7 mouse cellular contexts compared by ENCODE assay signal in the genomic region with DNA sequence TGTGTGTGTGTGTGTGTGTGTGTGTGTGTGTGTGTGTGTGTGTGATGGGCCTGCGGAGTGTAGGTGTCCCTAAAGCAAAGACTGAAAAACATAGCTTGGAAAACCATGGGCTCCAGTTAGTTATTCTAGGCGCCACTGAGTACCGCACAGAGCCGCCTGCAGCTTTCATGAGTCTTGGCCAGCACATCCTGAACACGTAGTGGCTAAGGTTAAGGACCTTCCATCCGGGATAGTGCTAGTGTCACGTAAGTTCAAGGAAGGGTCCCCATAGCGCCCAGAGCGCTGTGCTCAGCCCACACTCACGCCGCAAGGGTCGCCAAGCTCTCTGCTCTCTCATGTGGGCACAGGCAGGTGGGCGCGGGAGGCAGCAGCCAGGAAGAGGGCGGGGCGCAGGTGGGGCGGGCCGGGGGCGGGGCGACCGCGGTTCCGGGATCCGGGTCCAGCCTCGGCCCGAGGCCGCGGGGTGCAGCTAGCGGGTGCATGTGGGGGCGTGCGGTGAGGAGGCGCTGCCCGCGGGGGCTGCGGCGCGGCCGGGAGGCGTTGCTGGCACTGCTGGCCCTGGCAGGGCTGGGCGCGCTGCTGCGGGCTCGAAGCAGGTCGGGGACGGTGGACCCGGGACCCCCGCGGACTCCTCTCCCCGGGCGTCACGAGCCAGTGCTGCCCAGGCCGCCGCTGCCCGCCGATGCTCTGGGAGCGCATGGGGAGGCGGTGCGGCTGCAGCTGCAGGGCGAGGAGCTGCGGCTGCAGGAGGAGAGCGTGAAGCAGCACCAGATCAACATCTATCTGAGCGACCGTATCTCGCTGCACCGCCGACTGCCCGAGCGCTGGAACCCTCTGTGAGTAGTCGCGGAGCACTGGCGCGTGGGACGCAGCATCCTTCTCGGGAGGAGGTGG. TPM values are rescaled to one million over a fixed set of nuclear protein-coding genes. Genes with fewer than 3 reads are reported as not detected.
DNase-seq lines count a peak whose midpoint lies in the region; ATAC-seq lines count a peak whose summit lies in the region.

Gene Galnt12, plus strand, starts transcription at position 417 of the 894 bp plus-strand sequence.

- no peaks in the 10 kb centered on the region for H3K36me3 ChIP-seq in heart, embryonic 16.5 days (ENCODE audit: control insufficient read depth, insufficient read depth)
- no peaks in the 10 kb centered on the region for H3K36me3 ChIP-seq in midbrain, embryonic 13.5 days
- no peaks in the 10 kb centered on the region for H3K36me3 ChIP-seq in stomach, embryonic 15.5 days

- peak; percentile 46 for ATAC-seq in common myeloid progenitor, adult 5-6 weeks (replicated peaks; ENCODE audit: low read depth, poor library complexity, severe bottlenecking)
- ATAC-seq in heart, embryonic 16.5 days (replicated peaks; ENCODE audit: extremely low read depth, insufficient read depth, low FRiP score), result peak; percentile 65
- ATAC-seq in midbrain, embryonic 13.5 days, result peak; percentile 79
- ATAC-seq in stomach, embryonic 15.5 days (ENCODE audit: insufficient read depth, low FRiP score, low read depth), result peak; percentile 70

- peak within 1 kb of the TSS; percentile 65 for H3K9ac ChIP-seq in heart, embryonic 16.5 days (ENCODE audit: low read length)
- H3K9ac ChIP-seq in midbrain, embryonic 13.5 days (replicated peaks), result peak within 1 kb of the TSS; percentile 75
- H3K9ac ChIP-seq in stomach, embryonic 15.5 days, result peak within 1 kb of the TSS; percentile 54

- peak within 1 kb of the TSS; percentile 60 for H3K4me3 ChIP-seq in heart, embryonic 16.5 days (ENCODE audit: low read length)
- H3K4me3 ChIP-seq in midbrain, embryonic 13.5 days (replicated peaks), result peak within 1 kb of the TSS; percentile 75
- peak within 1 kb of the TSS; percentile 70 for H3K4me3 ChIP-seq in stomach, embryonic 15.5 days (replicated peaks)

- peaks cover 23% of the 10 kb centered on the region for H3K27me3 ChIP-seq in heart, embryonic 16.5 days (ENCODE audit: control insufficient read depth, insufficient read depth, low read length)
- peaks cover 56% of the 10 kb centered on the region for H3K27me3 ChIP-seq in midbrain, embryonic 13.5 days
- H3K27me3 ChIP-seq in stomach, embryonic 15.5 days (replicated peaks), result peaks cover 5% of the 10 kb centered on the region; the same call in 1 of the 2 replicates

- peak within 1 kb of the TSS; percentile 93 for H3K4me2 ChIP-seq in heart, embryonic 16.5 days (ENCODE audit: low read depth, low read length)
- H3K4me2 ChIP-seq in midbrain, embryonic 13.5 days (replicated peaks), result peak within 1 kb of the TSS; percentile 100
- H3K4me2 ChIP-seq in stomach, embryonic 15.5 days, result peak within 1 kb of the TSS; percentile 99

- H3K27ac ChIP-seq in heart, embryonic 16.5 days (ENCODE audit: low read length), result no peak within 1 kb of the TSS
- no peak within 1 kb of the TSS for H3K27ac ChIP-seq in midbrain, embryonic 13.5 days
- 0 out of 2 replicates have a peak within 1 kb of the TSS, but pooled peaks have one; percentile 4 for H3K27ac ChIP-seq in stomach, embryonic 15.5 days

- H3K4me1 ChIP-seq in heart, embryonic 16.5 days (ENCODE audit: control insufficient read depth, insufficient read depth, low read length), result no peaks in the 10 kb centered on the region; the same call in 1 of the 2 replicates
- H3K4me1 ChIP-seq in midbrain, embryonic 13.5 days (replicated peaks), result peaks cover 24% of the 10 kb centered on the region
- H3K4me1 ChIP-seq in stomach, embryonic 15.5 days, result 0 out of 2 replicates have a peak, but pooled peaks cover 8% of the 10 kb centered on the region

- H3K9me3 ChIP-seq in heart, embryonic 16.5 days (replicated peaks; ENCODE audit: control insufficient read depth, low read length), result no peaks in the 10 kb centered on the region
- no peaks in the 10 kb centered on the region for H3K9me3 ChIP-seq in midbrain, embryonic 13.5 days
- no peaks in the 10 kb centered on the region for H3K9me3 ChIP-seq in stomach, embryonic 15.5 days

- DNase-seq in spleen, adult 12 weeks (ENCODE audit: low spot score), result peak; percentile 4
- no peak for DNase-seq in spleen, postnatal 4 days (ENCODE audit: low spot score in 2 of 2)
- peak; percentile 22 to 33 for DNase-seq in left cerebral cortex, adult 8-10 months (ENCODE audit: low spot score in 2 of 2)

- WGBS in heart, embryonic 16.5 days, result 2% methylated on average over 67 of the region's 74 CpGs
- WGBS in midbrain, embryonic 13.5 days, result 1% methylated on average over 74 of the region's 74 CpGs
- 2% methylated on average over 59 of the region's 74 CpGs for WGBS in stomach, embryonic 15.5 days

RNA-seq across cellular contexts. Expression of gene Galnt12, which starts in this region (rescaled TPM):
- total RNA-seq in common myeloid progenitor, adult 5-6 weeks (2017), result 1.9 and 3.0 TPM in 2 replicates
- 4.1 and 5.3 TPM in 2 replicates for polyA plus RNA-seq in heart, embryonic 16.5 days (2015; fragmentation: Nextera tagmentation; extraction: Ambion mirVana)
- 1 to 10 TPM in 2 of 4 experiments, under 1 TPM in 2; 0.78 to 1.5 (median 1.0) TPM for total RNA-seq in left cerebral cortex, adult 8-10 months (2022)
- polyA plus RNA-seq in midbrain, embryonic 13.5 days (2015; fragmentation: Nextera tagmentation; extraction: Ambion mirVana), result 2.7 and 5.6 TPM in 2 replicates
- polyA plus RNA-seq in stomach, embryonic 15.5 days (2015; fragmentation: Nextera tagmentation; extraction: Ambion mirVana), result 32.2 and 34.4 TPM in 2 replicates

Comparison
In these comparisons a context has a peak if more than half of its experiments do, and no peak if none do; other contexts are left out.
1. DNase-seq: peak in spleen, adult 12 weeks (single experiment) and left cerebral cortex, adult 8-10 months (2 of 2); none in spleen, postnatal 4 days (0 of 2).
2. Peak in every context shown above with its lines, with median percentiles within 50 percentile points of each other: ATAC-seq, H3K4me2 ChIP-seq, H3K4me3 ChIP-seq and H3K9ac ChIP-seq.